Mouse (Mus musculus) thymus, postnatal 4 days (tissue): ENCODE results near the gene Padi1.

Experiments
- DNase-seq: peaks from one replicate; pipeline ENCODE4 v3.0.0; 2021

The Padi1 gene

GRCm38 (mm10) chr4:140860767-140861147, 15.2 kb upstream of the Padi1 start:
- DNase-seq = no peak

GRCm38 (mm10) chr4:140860125-140860766, 14.7 kb upstream of the Padi1 start:
- no peak for DNase-seq

- no peak for DNase-seq
Measured at GRCm38 (mm10) chr4:140859291-140859690, 13.7 kb upstream of the Padi1 start.

- no peak for DNase-seq
Measured at GRCm38 (mm10) chr4:140857813-140858212, 12.2 kb upstream of the Padi1 start.

GRCm38 (mm10) chr4:140857041-140857440, 11.5 kb upstream of the Padi1 start:
- no peak for DNase-seq

GRCm38 (mm10) chr4:140855151-140855550, 9.6 kb upstream of the Padi1 start:
- no peak for DNase-seq

- DNase-seq = no peak
Measured at GRCm38 (mm10) chr4:140854455-140854864, 8.9 kb upstream of the Padi1 start.

GRCm38 (mm10) chr4:140853626-140854025, 8.0 kb upstream of the Padi1 start:
- DNase-seq = no peak

GRCm38 (mm10) chr4:140849310-140849709, 3.7 kb upstream of the Padi1 start:
- DNase-seq = no peak

- no peak for DNase-seq
Measured at GRCm38 (mm10) chr4:140844991-140845390, 587 bp downstream of the Padi1 start.

GRCm38 (mm10) chr4:140843670-140844280, 1.8 kb downstream of the Padi1 start:
- no peak for DNase-seq

GRCm38 (mm10) chr4:140842909-140843308, 2.7 kb downstream of the Padi1 start:
- DNase-seq = no peak

- peak; percentile 47 for DNase-seq
Measured at GRCm38 (mm10) chr4:140837879-140838278, 7.7 kb downstream of the Padi1 start.

GRCm38 (mm10) chr4:140836208-140836866, 9.2 kb downstream of the Padi1 start:
- no peak for DNase-seq

- DNase-seq = peak; percentile 57
Measured at GRCm38 (mm10) chr4:140835682-140836081, 9.9 kb downstream of the Padi1 start.

- no peak for DNase-seq
Measured at GRCm38 (mm10) chr4:140834327-140834934, 11.1 kb downstream of the Padi1 start.

- no peak for DNase-seq
Measured at GRCm38 (mm10) chr4:140832821-140833220, 12.8 kb downstream of the Padi1 start.

GRCm38 (mm10) chr4:140831808-140832207, 13.8 kb downstream of the Padi1 start:
- DNase-seq = no peak

- no peak for DNase-seq
Measured at GRCm38 (mm10) chr4:140827237-140827636, 18.3 kb downstream of the Padi1 start.

GRCm38 (mm10) chr4:140825942-140826341, 19.6 kb downstream of the Padi1 start:
- DNase-seq = no peak

- peak; percentile 86 for DNase-seq
Measured at GRCm38 (mm10) chr4:140821988-140822387, 23.6 kb downstream of the Padi1 start.

GRCm38 (mm10) chr4:140817413-140817812, 28.2 kb downstream of the Padi1 start:
- DNase-seq = no peak

GRCm38 (mm10) chr4:140815996-140816917, 29.3 kb downstream of the Padi1 start:
- DNase-seq = no peak
